Mouse (Mus musculus) CH12.LX (cell line): ENCODE data around the gene 1700021F05Rik. TPM values are rescaled to one million over a fixed set of nuclear protein-coding genes. Genes with fewer than 3 reads are reported as not detected.

Experiments
- DNase-seq: peaks from one replicate; pipeline ENCODE4 v3.0.0-alpha.2; 2013; ENCODE audit errors: extremely low read depth
- H3K27ac ChIP-seq: 2 replicates; pipeline ENCODE4 v1.5.1; 2012; ENCODE audit warnings: low read depth, mild to moderate bottlenecking, control low read depth, moderate library complexity; ENCODE audit not compliant: insufficient read depth
- H3K27me3 ChIP-seq: replicated peaks from 2 replicates; pipeline ENCODE3; 2012; ENCODE audit warnings: inconsistent platforms
- H3K36me3 ChIP-seq, 2 experiments: replicated peaks in 1 of 2; 2 replicates each; pipeline versions ENCODE3 to v1.6.1; 2012; ENCODE audit warnings: inconsistent platforms in 1 of 2, low read length in 1 of 2, mild to moderate bottlenecking in 1 of 2, mixed read lengths in 1 of 2, moderate library complexity in 1 of 2; ENCODE audit not compliant: control insufficient read depth in 1 of 2, insufficient read depth in 1 of 2
- H3K4me1 ChIP-seq, 2 experiments: 2 replicates each; pipeline ENCODE4 v1.6.1; 2012; ENCODE audit warnings: inconsistent platforms in 1 of 2, moderate library complexity in 1 of 2; ENCODE audit not compliant: insufficient read depth in 2 of 2, control insufficient read depth in 1 of 2
- H3K4me2 ChIP-seq: 2 replicates; pipeline ENCODE4 v1.6.1; 2012; ENCODE audit warnings: low read depth, mild to moderate bottlenecking, control low read depth; ENCODE audit not compliant: poor library complexity, insufficient read depth, severe bottlenecking
- H3K4me3 ChIP-seq, 3 experiments: fragments of 150-350 bp in 1 of 3; sonication (generic) in 1 of 3; replicated peaks in 1 of 3; 2 replicates each; pipeline versions ENCODE3 to v1.5.1; 2011 to 2012; ENCODE audit warnings: low read depth in 2 of 3, low read length in 2 of 3, mild to moderate bottlenecking in 2 of 3, moderate library complexity in 2 of 3, control low read depth in 1 of 3, improper control_type of control experiment in 1 of 3, inconsistent platforms in 1 of 3, mixed read lengths in 1 of 3; ENCODE audit not compliant: poor library complexity in 1 of 3
- H3K79me2 ChIP-seq: replicated peaks from 2 replicates; pipeline ENCODE4 v1.6.1; 2012; ENCODE audit warnings: mild to moderate bottlenecking, moderate library complexity; ENCODE audit not compliant: control insufficient read depth, poor library complexity, insufficient read depth, severe bottlenecking; ENCODE audit errors: extremely low read depth
- H3K9ac ChIP-seq: 2 replicates; pipeline ENCODE4 v1.6.1; 2012; ENCODE audit warnings: low read depth, mild to moderate bottlenecking, control low read depth, moderate library complexity; ENCODE audit not compliant: insufficient read depth
- H3K9me3 ChIP-seq: replicated peaks from 2 replicates; pipeline ENCODE3; 2012; ENCODE audit warnings: low read length, inconsistent platforms, mixed read lengths
- ELF1 ChIP-seq: IDR thresholded peaks from 2 replicates; pipeline ENCODE4 v1.6.1; 2014; ENCODE audit warnings: low read depth, mild to moderate bottlenecking, inconsistent platforms, low read length, improper control_type of control experiment
- EP300 ChIP-seq: IDR thresholded peaks from 2 replicates; pipeline ENCODE4 v1.6.1; 2011; ENCODE audit warnings: low read length, improper control_type of control experiment
- ETS1 ChIP-seq: conservative IDR thresholded peaks from 2 replicates; pipeline ENCODE4 v1.6.1; 2012; ENCODE audit warnings: low read depth, mild to moderate bottlenecking, inconsistent platforms, low read length, improper control_type of control experiment, moderate library complexity
- IRF4 ChIP-seq: IDR thresholded peaks from 2 replicates; pipeline ENCODE4 v1.6.1; 2014; ENCODE audit warnings: low read depth, mild to moderate bottlenecking, inconsistent platforms, low read length, improper control_type of control experiment
- MAX ChIP-seq: IDR thresholded peaks from 2 replicates; pipeline ENCODE4 v1.6.1; 2011; ENCODE audit warnings: low read length, improper control_type of control experiment
- MEF2A ChIP-seq: IDR thresholded peaks from 2 replicates; pipeline ENCODE4 v1.6.1; 2014; ENCODE audit warnings: low read depth, mild to moderate bottlenecking, inconsistent platforms, low read length, improper control_type of control experiment, borderline replicate concordance
- NRF1 ChIP-seq: IDR thresholded peaks from 2 replicates; pipeline ENCODE4 v1.6.1; 2014; ENCODE audit warnings: low read depth, mild to moderate bottlenecking, inconsistent platforms, low read length, improper control_type of control experiment, moderate library complexity
- PAX5 ChIP-seq: IDR thresholded peaks from 2 replicates; pipeline ENCODE4 v1.6.1; 2012; ENCODE audit warnings: low read length, inconsistent platforms, mixed read lengths
- POLR2A ChIP-seq: IDR thresholded peaks from 2 replicates; pipeline ENCODE4 v1.6.1; 2011; ENCODE audit warnings: low read depth, mild to moderate bottlenecking, improper control_type of control experiment, low read length
- SIN3A ChIP-seq: IDR thresholded peaks from 2 replicates; pipeline ENCODE4 v1.6.1; 2012; ENCODE audit warnings: low read length, improper control_type of control experiment, inconsistent platforms
- SMC3 ChIP-seq: IDR thresholded peaks from 2 replicates; pipeline ENCODE4 v1.6.1; 2011; ENCODE audit warnings: low read depth, low read length, improper control_type of control experiment
- TCF12 ChIP-seq: IDR thresholded peaks from 2 replicates; pipeline ENCODE4 v1.6.1; 2014; ENCODE audit warnings: low read depth, mild to moderate bottlenecking, inconsistent platforms, low read length, improper control_type of control experiment
- dilution Hi-C: fragments of 300-500 bp; cut with MboI; formaldehyde crosslinking; loops from 2 replicates; pipeline ENCODE4 v1.14.3; 2020; ENCODE audit warnings: low sequenced_read_pairs; ENCODE audit not compliant: extremely low pct_unique_long_range_greater_than_20kb, extremely low pct_ligation_motif_present
- in situ Hi-C: fragments of 300-500 bp; cut with MboI; formaldehyde crosslinking; loops from 3 replicates; pipeline ENCODE4 v1.14.3; 2019; ENCODE audit warnings: low sequenced_read_pairs, low pct_ligation_motif_present, low pct_unique_long_range_greater_than_20kb, mixed read lengths
- polyA plus RNA-seq: library from polyadenylated mRNA; unstranded; fragments of >175 nt; gene quantifications from 2 replicates; pipeline ENCODE4 v1.2.1, GENCODE M21; 2012; ENCODE audit warnings: low read depth; ENCODE audit not compliant: insufficient read length
- total RNA-seq, 2 experiments: library from RNA; depleted of rRNA; stranded (reverse); fragments of 300-350 nt in 1 of 2; fragments of >200 nt in 1 of 2; gene quantifications; 2 replicates each; pipeline ENCODE4 v1.2.3; 2012 to 2014

The 1700021F05Rik gene
- total and polyA plus RNA-seq, 3 experiments, result 33.0 to 70.3 (median 53.0) TPM

DNA sequence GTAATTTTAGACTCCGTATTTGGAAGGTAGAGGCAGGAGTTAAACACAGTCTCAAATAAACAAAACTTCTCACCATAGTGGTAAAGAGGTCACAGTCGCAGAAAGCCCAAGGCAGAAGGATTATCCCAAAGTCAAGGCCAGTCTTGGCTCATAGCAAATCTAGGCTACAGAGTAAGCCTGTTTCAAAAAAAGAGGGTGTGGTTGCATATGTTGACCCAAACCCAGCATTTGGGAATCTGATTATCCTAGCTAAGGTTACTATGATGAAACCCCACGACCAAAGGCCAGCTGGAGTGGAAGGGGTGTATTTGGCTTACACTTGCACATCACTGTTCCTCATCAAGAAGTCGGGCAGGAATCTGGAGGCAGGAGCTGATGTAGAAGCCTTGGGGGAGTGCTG is 52.5 kb downstream of the 1700021F05Rik start:
- no peak overlapping the region for H3K4me2 ChIP-seq
- dilution Hi-C loops, result no loop called here
- no peaks in the 10 kb centered on the region for H3K27me3 ChIP-seq
- in situ Hi-C loops, result no loop called here
- H3K36me3 ChIP-seq, result peaks cover 0 to 16% of the 10 kb centered on the region in 2 experiments
- H3K4me3 ChIP-seq, result no peak overlapping the region
- DNase-seq, result no peak
- no peak overlapping the region for H3K27ac ChIP-seq
- no peak for TF ChIP-seq ELF1
- no peak for TF ChIP-seq MAX
- no peak for TF ChIP-seq PAX5
- H3K4me1 ChIP-seq, result peaks cover 36 to 81% of the 10 kb centered on the region in 2 experiments
- H3K79me2 ChIP-seq, result peaks cover 48% of the 10 kb centered on the region
- H3K9me3 ChIP-seq, result no peaks in the 10 kb centered on the region
- H3K9ac ChIP-seq, result no peak overlapping the region

DNA sequence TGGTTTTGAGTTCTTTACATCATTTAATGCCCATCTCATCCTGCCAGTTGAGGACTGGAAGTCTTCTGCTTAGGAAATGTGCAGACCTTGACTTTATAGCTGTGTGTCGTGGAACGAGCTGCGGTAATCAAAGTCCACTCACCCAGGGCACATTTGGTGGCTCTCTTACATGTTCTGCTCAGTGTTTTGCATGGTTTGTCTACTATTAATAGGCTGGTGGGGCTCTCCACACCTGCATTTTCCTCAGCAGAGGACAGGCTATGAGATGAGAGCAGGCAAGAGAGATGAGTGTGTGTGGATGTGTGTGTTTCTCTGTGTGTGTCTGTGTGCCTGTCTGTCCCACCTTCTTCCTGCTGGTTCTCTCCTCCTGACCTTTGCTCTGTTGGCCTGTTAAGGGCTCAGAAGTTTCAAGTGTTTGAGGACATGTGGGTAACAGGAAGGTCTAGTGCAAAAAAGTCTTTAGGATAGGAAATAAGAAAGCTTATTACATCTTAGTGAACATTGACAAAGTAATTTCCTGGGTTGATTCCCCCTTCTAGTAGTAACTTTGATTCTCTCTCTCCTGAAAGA is 53.3 kb downstream of the 1700021F05Rik start:
- no peaks in the 10 kb centered on the region for H3K27me3 ChIP-seq
- DNase-seq, result peak; percentile 67
- no peaks in the 10 kb centered on the region for H3K9me3 ChIP-seq
- dilution Hi-C loops, result no loop called here
- TF ChIP-seq NRF1, result no peak
- no peak for TF ChIP-seq SIN3A
- TF ChIP-seq TCF12, result peak; percentile 69
- peak; percentile 22; the same call in 1 of the 2 replicates for TF ChIP-seq ETS1
- TF ChIP-seq MEF2A, result peak; percentile 93
- 0 out of 2 replicates have a peak, but pooled peaks have one; percentile 22 for TF ChIP-seq EP300
- 0 out of 2 replicates have a peak, but pooled peaks have one; percentile 26 for TF ChIP-seq POLR2A
- no peak overlapping the region for H3K4me3 ChIP-seq
- 0 out of 2 replicates have a peak overlapping the region, but pooled peaks have one; percentile 22 for H3K9ac ChIP-seq
- H3K4me1 ChIP-seq, result peaks cover 36 to 88% of the 10 kb centered on the region in 2 experiments
- H3K79me2 ChIP-seq, result peaks cover 53% of the 10 kb centered on the region
- peak overlapping the region; percentile 85 for H3K27ac ChIP-seq
- peak overlapping the region; percentile 86 for H3K4me2 ChIP-seq
- in situ Hi-C loops, result no loop called here
- H3K36me3 ChIP-seq, result peaks cover 0 to 11% of the 10 kb centered on the region in 2 experiments

- Histone ChIP-seq H3K9ac (peak overlapping the region; percentile 23), H3K9me3 (no peaks in the 10 kb centered on the region), H3K79me2 (peaks cover 62% of the 10 kb centered on the region), H3K4me3 (no peak overlapping the region), H3K4me1 (peaks cover 38 to 97% of the 10 kb centered on the region in 2 experiments), H3K27ac (peak overlapping the region; percentile 81), H3K27me3 (no peaks in the 10 kb centered on the region), H3K4me2 (peak overlapping the region; percentile 48), H3K36me3 (peaks cover 0 to 11% of the 10 kb centered on the region in 2 experiments)
- peak; percentile 39; the same call in 1 of the 2 replicates for TF ChIP-seq ELF1
- 0 out of 2 replicates have a peak, but pooled peaks have one; percentile 19 for TF ChIP-seq IRF4
- no peak for TF ChIP-seq SMC3
- no peak for TF ChIP-seq EP300
- dilution Hi-C loops, result no loop called here
- peak; percentile 52 for DNase-seq
- in situ Hi-C loops, result no loop called here
Observed at GRCm38 (mm10) chr10:43485751-43486268, 55.0 kb downstream of the 1700021F05Rik start.
